Mouse (Mus musculus): Measurements from ENCODE around the gene Grk5. TPM values are rescaled to one million over a fixed set of nuclear protein-coding genes. Genes with fewer than 3 reads are reported as not detected.
A peak's percentile ranks its signal among the peaks of the same experiment; 100 is the strongest.

Grk5 gene
- polyA plus RNA-seq, 2 experiments = 0.50 to 0.84 TPM

DNA sequence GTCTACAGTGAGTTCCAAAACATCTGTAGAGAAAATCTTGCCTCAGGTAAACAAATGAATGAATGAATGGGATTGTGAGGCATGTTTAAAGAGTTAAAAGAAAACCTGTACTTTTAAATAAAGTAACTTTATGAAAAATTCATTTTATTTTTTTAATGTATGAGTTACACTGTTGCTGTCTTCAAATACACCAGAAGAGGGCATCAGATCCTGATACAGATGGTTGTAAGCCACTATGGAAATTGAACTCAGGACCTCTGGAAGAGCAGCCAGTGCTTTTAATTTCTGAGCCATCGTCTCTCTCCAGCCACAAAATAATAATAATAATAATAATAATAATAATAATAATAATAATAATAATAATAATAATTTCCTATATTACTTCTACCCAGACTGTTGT is 19.1 kb upstream of the Grk5 start:
- ATAC-seq (ENCODE audit: insufficient read depth) (no peak), DNase-seq (ENCODE audit: low read depth in 3 of 3, low spot score in 3 of 3) (no peak)
- TF ChIP-seq EP300 (IDR thresholded peaks at IDR 0.05; ENCODE audit: low read depth) = no peak
- TF ChIP-seq CTCF (IDR thresholded peaks at IDR 0.05; ENCODE audit: low read depth) = peak; percentile 44; the same call in 1 of the 2 replicates
- Histone ChIP-seq H3K4me3 (ENCODE audit: insufficient read depth in 1 of 2, low read depth in 2 of 2, low read length in 2 of 2) (no peak overlapping the region), H3K27ac (no peak overlapping the region), H3K9me3 (ENCODE audit: control insufficient read depth, low read length) (no peaks in the 10 kb centered on the region), H3K4me2 (ENCODE audit: low read depth) (peak overlapping the region; percentile 80), H3K36me3 (replicated peaks; ENCODE audit: control insufficient read depth, insufficient read depth, low read depth) (peaks cover 65% of the 10 kb centered on the region), H3K27me3 (ENCODE audit: control insufficient read depth, insufficient read depth, low read length) (no peaks in the 10 kb centered on the region), H3K4me1 (replicated peaks; ENCODE audit: control insufficient read depth in 2 of 2, insufficient read depth in 2 of 2, low read length in 1 of 2) (peaks cover 22% of the 10 kb centered on the region in 2 experiments), H3K9ac (replicated peaks) (no peak overlapping the region)
- whole genome bisulfite sequencing (ENCODE audit: insufficient replicate concordance) = 63% methylated on average over 1 of the region's 1 CpGs

DNA sequence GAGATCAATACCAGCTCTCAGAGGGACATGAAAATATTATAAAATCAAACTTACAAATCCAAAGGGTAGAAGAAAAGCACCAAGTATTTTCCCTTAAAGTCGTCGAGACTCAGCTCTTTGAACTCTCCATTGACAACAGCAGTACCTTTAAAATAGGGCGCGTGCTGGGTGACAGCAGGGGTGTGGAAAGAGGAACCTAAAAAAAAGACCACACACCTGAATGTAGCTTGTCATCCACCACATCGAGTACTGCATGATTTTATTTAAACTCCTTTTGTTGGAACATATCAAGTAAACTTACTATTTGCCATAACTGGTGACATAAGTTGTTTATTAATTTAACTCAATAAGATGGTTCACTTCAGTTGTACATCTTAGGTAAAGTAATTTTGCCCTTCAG is 18.2 kb upstream of the Grk5 start:
- peak overlapping the region; percentile 95 for H3K27ac ChIP-seq
- ATAC-seq (ENCODE audit: insufficient read depth) = no peak
- TF ChIP-seq CTCF (IDR thresholded peaks at IDR 0.05; ENCODE audit: low read depth) = no peak
- no peak for TF ChIP-seq EP300 (IDR thresholded peaks at IDR 0.05; ENCODE audit: low read depth)
- WGBS (ENCODE audit: insufficient replicate concordance) = 75% methylated on average over 5 of the region's 5 CpGs
- H3K9ac ChIP-seq (replicated peaks) = peak overlapping the region; percentile 90
- no peak for DNase-seq (ENCODE audit: low read depth in 3 of 3, low spot score in 3 of 3)
- peaks cover 60% of the 10 kb centered on the region for H3K36me3 ChIP-seq (replicated peaks; ENCODE audit: control insufficient read depth, insufficient read depth, low read depth)
- peak overlapping the region; percentile 80 for H3K4me2 ChIP-seq (ENCODE audit: low read depth)
- peaks cover 22% of the 10 kb centered on the region in 2 experiments for H3K4me1 ChIP-seq (replicated peaks; ENCODE audit: control insufficient read depth in 2 of 2, insufficient read depth in 2 of 2, low read length in 1 of 2)
- H3K4me3 ChIP-seq (ENCODE audit: insufficient read depth in 1 of 2, low read depth in 2 of 2, low read length in 2 of 2) = peak overlapping the region; percentile 92 to 96
- no peaks in the 10 kb centered on the region for H3K9me3 ChIP-seq (ENCODE audit: control insufficient read depth, low read length)
- H3K27me3 ChIP-seq (ENCODE audit: control insufficient read depth, insufficient read depth, low read length) = no peaks in the 10 kb centered on the region

GRCm38 (mm10) chr19:60872272-60872671 is 17.3 kb upstream of the Grk5 start:
- no peak for TF ChIP-seq CTCF (IDR thresholded peaks at IDR 0.05; ENCODE audit: low read depth)
- TF ChIP-seq EP300 (IDR thresholded peaks at IDR 0.05; ENCODE audit: low read depth) = peak; percentile 94
- no peaks in the 10 kb centered on the region for H3K27me3 ChIP-seq (ENCODE audit: control insufficient read depth, insufficient read depth, low read length)
- ATAC-seq (ENCODE audit: insufficient read depth) (peak; percentile 72), DNase-seq (ENCODE audit: low read depth in 3 of 3, low spot score in 3 of 3) (peak in 2 of 3 experiments; percentile 70 to 78)
- peak overlapping the region; percentile 80 for H3K4me2 ChIP-seq (ENCODE audit: low read depth)
- peak overlapping the region; percentile 95 for H3K27ac ChIP-seq
- WGBS (ENCODE audit: insufficient replicate concordance) = 3% methylated on average over 1 of the region's 1 CpGs
- H3K4me3 ChIP-seq (ENCODE audit: insufficient read depth in 1 of 2, low read depth in 2 of 2, low read length in 2 of 2) = peak overlapping the region; percentile 92 to 96
- peaks cover 52% of the 10 kb centered on the region for H3K36me3 ChIP-seq (replicated peaks; ENCODE audit: control insufficient read depth, insufficient read depth, low read depth)
- no peaks in the 10 kb centered on the region for H3K9me3 ChIP-seq (ENCODE audit: control insufficient read depth, low read length)
- H3K9ac ChIP-seq (replicated peaks) = peak overlapping the region; percentile 90
- peaks cover 22% of the 10 kb centered on the region in 2 experiments for H3K4me1 ChIP-seq (replicated peaks; ENCODE audit: control insufficient read depth in 2 of 2, insufficient read depth in 2 of 2, low read length in 1 of 2)

- ATAC-seq (ENCODE audit: insufficient read depth) (no peak), DNase-seq (ENCODE audit: low read depth in 3 of 3, low spot score in 3 of 3) (no peak)
- Histone ChIP-seq H3K27ac (peak overlapping the region; percentile 95), H3K4me1 (replicated peaks; ENCODE audit: control insufficient read depth in 2 of 2, insufficient read depth in 2 of 2, low read length in 1 of 2) (peaks cover 22% of the 10 kb centered on the region in 2 experiments), H3K27me3 (ENCODE audit: control insufficient read depth, insufficient read depth, low read length) (no peaks in the 10 kb centered on the region), H3K36me3 (replicated peaks; ENCODE audit: control insufficient read depth, insufficient read depth, low read depth) (peaks cover 42% of the 10 kb centered on the region), H3K9me3 (ENCODE audit: control insufficient read depth, low read length) (no peaks in the 10 kb centered on the region), H3K9ac (replicated peaks) (peak overlapping the region; percentile 90), H3K4me2 (ENCODE audit: low read depth) (peak overlapping the region; percentile 80), H3K4me3 (ENCODE audit: insufficient read depth in 1 of 2, low read depth in 2 of 2, low read length in 2 of 2) (peak overlapping the region; percentile 92 to 96)
- WGBS (ENCODE audit: insufficient replicate concordance) = 1% methylated on average over 4 of the region's 4 CpGs
- TF ChIP-seq CTCF (IDR thresholded peaks at IDR 0.05; ENCODE audit: low read depth) = no peak
- no peak for TF ChIP-seq EP300 (IDR thresholded peaks at IDR 0.05; ENCODE audit: low read depth)
These were observed 16.0 kb upstream of the Grk5 start for GRCm38 (mm10) chr19:60873501-60873900.

GRCm38 (mm10) chr19:60874064-60874694 is 15.4 kb upstream of the Grk5 start, which contains the start of gene Prdx3:
Gene Prdx3 (minus strand): TSS chr19:60874556.
- Histone ChIP-seq H3K9me3 (ENCODE audit: control insufficient read depth, low read length) (no peaks in the 10 kb centered on the region), H3K27ac (peak within 1 kb of the TSS; percentile 95), H3K27me3 (ENCODE audit: control insufficient read depth, insufficient read depth, low read length) (no peaks in the 10 kb centered on the region), H3K36me3 (replicated peaks; ENCODE audit: control insufficient read depth, insufficient read depth, low read depth) (peaks cover 35% of the 10 kb centered on the region), H3K9ac (replicated peaks) (peak within 1 kb of the TSS; percentile 90), H3K4me1 (replicated peaks; ENCODE audit: control insufficient read depth in 2 of 2, insufficient read depth in 2 of 2, low read length in 1 of 2) (peaks cover 22% of the 10 kb centered on the region in 2 experiments), H3K4me3 (ENCODE audit: insufficient read depth in 1 of 2, low read depth in 2 of 2, low read length in 2 of 2) (peak within 1 kb of the TSS; percentile 92 to 96), H3K4me2 (ENCODE audit: low read depth) (peak within 1 kb of the TSS; percentile 80)
- ATAC-seq (ENCODE audit: insufficient read depth) = peak; percentile 91
- peak; percentile 92 to 94 (median 93) for DNase-seq (ENCODE audit: low read depth in 3 of 3, low spot score in 3 of 3)
- WGBS (ENCODE audit: insufficient replicate concordance) = under 1% methylated on average over 28 of the region's 28 CpGs
- peak; percentile 46; the same call in 1 of the 2 replicates for TF ChIP-seq CTCF (IDR thresholded peaks at IDR 0.05; ENCODE audit: low read depth)
- no peak for TF ChIP-seq EP300 (IDR thresholded peaks at IDR 0.05; ENCODE audit: low read depth)

All from liver, embryonic 14.5 days (tissue).